Mouse (Mus musculus): ENCODE data around the gene Tmem28.

Tmem28 gene

DNA sequence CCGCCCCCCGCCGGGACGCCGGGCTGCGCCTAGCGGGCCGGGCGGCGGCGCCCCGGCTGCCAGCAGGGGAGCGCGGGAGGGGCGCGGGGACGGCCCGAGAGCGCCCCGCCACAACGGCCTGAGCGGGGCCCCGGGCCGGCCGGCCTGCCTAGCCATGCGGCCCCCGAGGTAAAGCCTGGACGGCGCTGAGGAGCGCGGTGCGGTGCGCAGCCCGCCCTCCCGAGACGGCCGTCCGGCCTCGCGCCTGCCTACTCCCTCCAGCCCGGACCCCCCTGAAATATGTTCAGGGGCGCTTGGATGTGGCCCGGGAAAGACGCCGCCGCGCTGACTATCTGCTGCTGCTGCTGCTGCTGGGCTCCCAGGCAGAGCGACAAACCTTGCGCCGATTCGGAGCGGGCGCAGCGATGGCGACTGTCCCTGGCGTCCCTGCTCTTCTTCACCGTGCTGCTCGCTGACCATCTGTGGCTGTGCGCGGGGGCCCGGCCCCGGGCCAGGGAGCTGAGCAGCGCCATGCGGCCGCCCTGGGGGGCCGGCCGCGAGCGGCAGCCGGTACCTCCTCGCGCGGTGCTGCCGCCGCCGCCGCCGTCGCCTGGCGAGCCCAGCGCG is at the start of gene Tmem28:
Tmem28 (plus strand) TSS at position 232 of the 606 bp plus-strand sequence.
- no peak for DNase-seq (ENCODE audit: low spot score in 2 of 2)

DNA sequence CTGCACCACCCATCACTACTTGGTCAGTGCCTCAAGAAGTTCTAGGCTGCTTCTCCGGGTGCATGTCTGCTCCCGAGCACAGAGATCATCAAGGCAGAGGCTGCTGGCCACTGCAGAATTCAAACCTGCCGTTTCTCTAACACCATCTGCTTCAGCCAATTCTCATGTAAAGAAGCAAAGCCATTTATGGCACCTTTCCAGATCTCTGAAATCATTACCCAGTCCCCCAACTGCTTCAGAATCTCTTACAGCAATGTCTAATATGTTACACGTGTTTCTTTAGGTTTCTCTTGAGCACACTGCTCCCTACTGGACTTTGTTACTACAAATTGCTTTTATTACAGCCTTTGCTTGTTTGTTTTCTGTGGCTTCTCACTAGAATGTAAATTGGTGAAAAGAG is 40.5 kb upstream of the Tmem28 start:
- DNase-seq (ENCODE audit: low spot score in 2 of 2), result no peak

GRCm38 (mm10) chrX:99808375-99808774 is 12.4 kb upstream of the Tmem28 start:
- no peak for DNase-seq (ENCODE audit: low spot score in 2 of 2)

DNA sequence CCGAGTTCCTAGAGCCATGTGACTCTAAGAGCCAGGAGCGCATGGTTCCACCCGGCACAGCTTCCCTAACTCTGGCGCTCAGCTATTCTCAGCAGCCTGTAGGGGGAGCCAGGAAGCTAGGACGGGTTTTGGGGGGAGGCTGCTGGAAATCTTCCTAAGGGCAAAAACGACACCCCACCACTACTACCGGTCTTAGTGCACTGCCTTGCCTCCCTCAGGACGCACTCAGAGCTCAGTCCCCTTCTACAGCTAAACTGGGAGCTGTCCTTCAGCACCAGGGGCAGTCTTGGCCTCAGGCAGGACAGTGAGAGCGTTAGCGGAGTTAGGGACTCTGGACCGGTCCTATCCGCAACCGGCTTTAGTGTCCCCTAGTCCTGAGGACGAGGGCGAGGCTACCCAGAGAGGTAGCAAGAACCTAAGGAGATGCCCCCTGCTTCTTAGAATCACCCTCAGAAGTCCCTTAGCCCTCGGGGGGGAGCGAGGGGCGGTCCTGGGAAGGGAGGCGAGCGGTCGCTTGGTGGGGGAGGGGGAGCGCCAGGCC is 1.4 kb upstream of the Tmem28 start:
- DNase-seq (ENCODE audit: low spot score in 2 of 2), result no peak

- no peak for DNase-seq (ENCODE audit: low spot score in 2 of 2)
Measured at GRCm38 (mm10) chrX:99819936-99820789, 658 bp upstream of the Tmem28 start.

GRCm38 (mm10) chrX:99842090-99842489 is 21.3 kb downstream of the Tmem28 start:
- DNase-seq (ENCODE audit: low spot score in 2 of 2), result no peak

- peak; percentile 9 to 23 for DNase-seq (ENCODE audit: low spot score in 2 of 2)
Measured at GRCm38 (mm10) chrX:99853261-99853741, 32.5 kb downstream of the Tmem28 start.

DNA sequence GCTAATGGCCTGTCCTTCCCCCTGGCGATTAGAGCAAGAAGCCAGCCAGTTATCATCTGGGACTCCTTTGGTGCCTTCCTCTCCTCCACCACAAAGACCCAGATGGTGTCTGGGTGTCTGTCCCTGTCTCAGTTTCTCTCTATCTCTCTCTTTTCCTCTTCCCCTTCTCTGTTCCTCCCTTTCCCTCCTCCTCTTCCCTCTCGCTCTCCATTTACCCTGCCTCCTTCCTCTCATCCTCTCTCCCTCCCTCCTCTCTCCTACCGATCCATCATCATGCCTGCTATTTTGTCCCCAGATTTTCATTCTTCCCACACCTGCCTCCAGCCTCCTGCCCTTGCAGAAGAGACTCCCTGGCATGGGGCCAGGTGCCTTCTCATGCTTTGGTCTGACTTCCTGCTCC is 33.0 kb downstream of the Tmem28 start:
- no peak for DNase-seq (ENCODE audit: low spot score in 2 of 2)

- no peak for DNase-seq (ENCODE audit: low spot score in 2 of 2)
Measured at GRCm38 (mm10) chrX:99872228-99872627, 51.4 kb downstream of the Tmem28 start.

- DNase-seq (ENCODE audit: low spot score in 2 of 2), result no peak
Measured at GRCm38 (mm10) chrX:99872632-99873201, 51.9 kb downstream of the Tmem28 start.

DNA sequence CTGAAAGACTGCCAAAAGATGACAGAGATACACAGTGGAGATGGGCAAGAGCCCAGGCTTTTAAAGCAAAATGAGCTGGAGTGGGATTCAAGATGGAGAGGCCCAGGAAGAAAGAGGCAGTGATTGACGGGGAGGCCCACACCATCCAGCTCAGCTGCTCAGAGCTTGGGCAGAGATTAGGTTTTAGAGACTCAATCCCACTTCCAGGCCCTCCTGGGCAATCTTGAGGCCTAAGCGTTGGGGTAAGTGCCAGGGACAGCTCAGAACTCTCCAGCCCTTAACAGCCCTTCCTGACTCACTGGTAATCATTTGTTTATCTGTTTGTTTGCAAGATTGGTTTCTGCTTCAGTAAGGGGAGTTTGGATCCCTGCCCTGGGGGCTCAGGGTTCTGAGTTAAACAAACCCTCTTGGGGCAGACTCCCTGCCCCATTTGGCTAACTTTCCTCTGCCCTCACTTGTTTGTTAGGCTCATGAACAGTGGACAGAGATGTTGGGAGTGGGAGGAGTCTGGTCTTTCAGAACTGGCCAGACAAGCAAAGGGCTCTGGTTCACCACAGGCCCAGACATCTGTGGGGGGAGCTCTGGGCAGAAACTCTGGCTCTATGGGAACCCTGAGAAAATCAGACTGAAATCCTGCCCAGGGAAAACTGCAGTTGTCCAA is 52.6 kb downstream of the Tmem28 start:
- no peak for DNase-seq (ENCODE audit: low spot score in 2 of 2)

DNA sequence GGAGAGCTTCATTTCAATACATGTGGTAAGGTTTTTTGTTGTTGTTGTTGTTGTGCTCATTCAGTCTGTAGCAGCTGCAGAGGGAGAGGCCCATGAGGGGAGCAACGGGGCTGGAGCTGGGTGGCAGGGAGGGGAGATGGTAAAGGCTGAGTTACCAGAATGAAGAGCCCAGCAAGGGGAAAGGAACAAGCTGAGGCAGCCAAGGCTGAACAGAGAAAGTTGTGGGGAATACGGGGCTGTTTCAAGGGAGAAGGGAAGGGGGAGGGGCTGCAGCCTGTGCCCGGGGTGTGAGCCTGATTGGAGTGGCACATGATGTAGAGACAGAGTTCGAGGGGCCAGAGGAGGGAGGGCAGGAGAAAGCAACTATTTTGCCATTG is 53.1 kb downstream of the Tmem28 start:
- no peak for DNase-seq (ENCODE audit: low spot score in 2 of 2)

DNA sequence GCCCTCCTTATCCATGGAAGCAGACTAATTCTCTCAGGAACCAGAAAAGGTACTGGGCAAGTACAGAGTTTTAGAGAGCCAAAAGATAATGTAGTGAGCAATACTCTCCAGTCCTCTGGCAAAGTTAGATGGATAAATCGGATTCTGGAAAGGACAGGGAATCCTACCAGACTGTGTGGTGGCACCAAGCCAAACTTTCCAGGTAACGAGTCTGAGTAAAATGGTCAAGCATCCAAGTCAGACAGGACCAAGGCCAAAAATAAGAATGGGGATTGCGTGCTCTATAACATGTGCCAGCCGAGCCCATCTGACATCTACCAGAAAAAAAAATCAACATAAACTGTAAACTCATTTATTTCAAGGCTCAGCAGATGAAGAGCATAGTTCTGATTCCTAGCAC is 56.0 kb downstream of the Tmem28 start:
- no peak for DNase-seq (ENCODE audit: low spot score in 2 of 2)

- no peak for DNase-seq (ENCODE audit: low spot score in 2 of 2)
Measured at GRCm38 (mm10) chrX:99883396-99883795, 62.6 kb downstream of the Tmem28 start.

Data from thymus, postnatal 10 days (tissue).